Mouse (Mus musculus) C2C12 (cell line): ENCODE results near the gene Nle1. TPM values are rescaled to one million over a fixed set of nuclear protein-coding genes. Genes with fewer than 3 reads are reported as not detected.
A peak's percentile ranks its signal among the peaks of the same experiment; 100 is the strongest.

ENCODE experiments used
- H3K27me3 ChIP-seq: one replicate; pipeline ENCODE4 v1.6.1; 2011; ENCODE audit not compliant: control insufficient read depth, insufficient read depth, insufficient read length
- H3K36me3 ChIP-seq: one replicate; pipeline ENCODE4 v1.6.1; 2011; ENCODE audit not compliant: control insufficient read depth, insufficient read depth
- H3K4me3 ChIP-seq: one replicate; pipeline ENCODE4 v1.5.1; 2011; ENCODE audit warnings: mild to moderate bottlenecking, control low read depth; ENCODE audit not compliant: poor library complexity, insufficient read depth, severe bottlenecking
- H3K79me2 ChIP-seq: one replicate; pipeline ENCODE4 v1.6.1; 2011; ENCODE audit not compliant: control insufficient read depth, insufficient read depth
- H3K79me3 ChIP-seq: one replicate; pipeline ENCODE4 v1.6.1; 2011; ENCODE audit warnings: low read depth, control low read depth
- H3ac ChIP-seq: one replicate; pipeline ENCODE3; 2011; ENCODE audit warnings: low read depth; ENCODE audit not compliant: control insufficient read depth, insufficient read length
- CEBPB ChIP-seq: IDR thresholded peaks from one replicate; pipeline ENCODE4 v1.6.1; 2011; ENCODE audit warnings: low read depth, mild to moderate bottlenecking, control low read depth, moderate library complexity
- CTCF ChIP-seq: IDR thresholded peaks from one replicate; pipeline ENCODE4 v1.5.1; 2011; ENCODE audit not compliant: control insufficient read depth, insufficient read depth, insufficient read length
- FOSL1 ChIP-seq: IDR thresholded peaks from one replicate; pipeline ENCODE4 v1.8.0; 2011; ENCODE audit warnings: mild to moderate bottlenecking, low read length; ENCODE audit not compliant: poor library complexity, insufficient read depth, severe bottlenecking
- MAX ChIP-seq: IDR thresholded peaks from one replicate; pipeline ENCODE4 v1.6.1; 2011; ENCODE audit warnings: mild to moderate bottlenecking, control low read depth
- MYOD1 ChIP-seq: IDR thresholded peaks from one replicate; pipeline ENCODE4 v1.6.1; 2011; ENCODE audit warnings: low read depth; ENCODE audit not compliant: control insufficient read depth, insufficient read length
- MYOG ChIP-seq: IDR thresholded peaks from one replicate; pipeline ENCODE4 v1.6.1; 2011; ENCODE audit not compliant: control insufficient read depth, insufficient read length; ENCODE audit errors: extremely low read depth
- USF1 ChIP-seq: IDR thresholded peaks from one replicate; pipeline ENCODE4 v1.6.1; 2011; ENCODE audit warnings: low read depth, mild to moderate bottlenecking, control low read depth, moderate library complexity
- polyA plus RNA-seq: library from polyadenylated mRNA; unstranded; fragments of >200 nt; fragmentation: generic; extraction: Trizol; gene quantifications from one replicate; pipeline ENCODE4 v1.2.1, GENCODE M21; 2012; ENCODE audit warnings: missing spikeins

Gene Nle1
- polyA plus RNA-seq, 1 experiment, result 46.5 TPM

- no peak for TF ChIP-seq FOSL1
- TF ChIP-seq CEBPB, result no peak
- H3K79me3 ChIP-seq, result peaks cover 7% of the 10 kb centered on the region
Observed at GRCm38 (mm10) chr11:82910679-82911389, 2.6 kb upstream of the Nle1 start.

GRCm38 (mm10) chr11:82910250-82910649 lies 2.0 kb upstream of the Nle1 start, which contains the start of gene Unc45b:
Gene Unc45b (plus strand): TSS chr11:82910550.
- no peak within 1 kb of the TSS for H3K4me3 ChIP-seq

More at GRCm38 (mm10) chr11:82910679-82911389, 2.6 kb upstream of the Nle1 start:
- peaks cover 16% of the 10 kb centered on the region for H3K79me2 ChIP-seq
- peaks cover 4% of the 10 kb centered on the region for H3K27me3 ChIP-seq
- no peak overlapping the region for H3K4me3 ChIP-seq
- no peak overlapping the region for H3ac ChIP-seq
- peaks cover 8% of the 10 kb centered on the region for H3K36me3 ChIP-seq

DNA sequence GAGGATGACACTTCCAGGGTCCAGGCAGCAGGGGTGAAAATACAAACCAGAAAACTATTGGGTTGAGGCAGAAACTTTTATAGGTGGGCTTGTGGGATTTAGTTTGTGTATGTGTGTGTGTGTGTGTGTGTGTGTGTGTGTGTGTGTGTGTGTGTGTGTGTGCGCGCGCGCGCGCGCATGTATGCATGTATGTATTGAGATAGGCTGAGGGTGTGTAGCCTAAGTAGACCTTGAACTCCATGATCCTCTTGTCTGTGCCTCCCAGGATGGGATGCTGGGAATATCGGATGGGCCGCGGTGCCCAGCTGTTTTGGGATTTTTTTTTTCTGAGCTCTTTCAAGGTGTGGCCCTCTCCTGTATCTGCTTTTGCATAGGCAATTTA lies 388 bp upstream of the Nle1 start:
- peaks cover 26% of the 10 kb centered on the region for H3K36me3 ChIP-seq
- H3ac ChIP-seq, result no peak overlapping the region

More at GRCm38 (mm10) chr11:82910250-82910649, 2.0 kb upstream of the Nle1 start, which contains the start of gene Unc45b:
- peaks cover 16% of the 10 kb centered on the region for H3K79me2 ChIP-seq
- TF ChIP-seq MYOD1, result no peak
- peaks cover 14% of the 10 kb centered on the region for H3K36me3 ChIP-seq
- peaks cover 7% of the 10 kb centered on the region for H3K79me3 ChIP-seq
- no peak within 1 kb of the TSS for H3ac ChIP-seq
- peaks cover 4% of the 10 kb centered on the region for H3K27me3 ChIP-seq

DNA sequence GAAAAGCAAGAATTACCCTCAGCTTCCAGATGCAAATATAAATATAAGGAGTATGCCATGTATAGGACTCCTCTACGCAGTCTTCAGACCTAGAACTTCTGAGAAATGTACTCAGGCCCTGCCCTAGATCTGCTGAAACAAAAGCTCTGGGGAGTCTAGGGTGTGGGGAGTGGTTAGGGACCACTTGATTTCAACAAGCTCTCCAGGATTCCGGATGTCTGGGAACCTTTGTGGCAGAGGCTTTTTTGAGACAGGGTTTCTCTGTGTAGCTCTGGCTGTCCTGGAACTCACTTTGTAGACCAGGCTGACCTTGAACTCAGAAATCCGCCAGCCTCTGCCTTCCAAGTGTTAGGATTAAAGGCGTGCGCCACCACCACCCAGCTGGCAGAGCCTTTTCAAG lies 2.4 kb downstream of the Nle1 start:
- Histone ChIP-seq H3K27me3 (no peaks in the 10 kb centered on the region), H3ac (no peak overlapping the region), H3K4me3 (no peak overlapping the region), H3K36me3 (peaks cover 52% of the 10 kb centered on the region), H3K79me2 (peaks cover 16% of the 10 kb centered on the region), H3K79me3 (peaks cover 7% of the 10 kb centered on the region)
- no peak for TF ChIP-seq MYOD1
- TF ChIP-seq CTCF, result no peak
- TF ChIP-seq CEBPB, result no peak
- no peak for TF ChIP-seq MYOG
- TF ChIP-seq USF1, result no peak
- no peak for TF ChIP-seq MAX
- no peak for TF ChIP-seq FOSL1

More for the DNA sequence above, 388 bp upstream of the Nle1 start:
- Histone ChIP-seq H3K79me3 (peaks cover 7% of the 10 kb centered on the region), H3K4me3 (peak overlapping the region; percentile 86), H3K79me2 (peaks cover 16% of the 10 kb centered on the region), H3K27me3 (peaks cover 4% of the 10 kb centered on the region)
- TF ChIP-seq FOSL1, result no peak
- no peak for TF ChIP-seq MAX

DNA sequence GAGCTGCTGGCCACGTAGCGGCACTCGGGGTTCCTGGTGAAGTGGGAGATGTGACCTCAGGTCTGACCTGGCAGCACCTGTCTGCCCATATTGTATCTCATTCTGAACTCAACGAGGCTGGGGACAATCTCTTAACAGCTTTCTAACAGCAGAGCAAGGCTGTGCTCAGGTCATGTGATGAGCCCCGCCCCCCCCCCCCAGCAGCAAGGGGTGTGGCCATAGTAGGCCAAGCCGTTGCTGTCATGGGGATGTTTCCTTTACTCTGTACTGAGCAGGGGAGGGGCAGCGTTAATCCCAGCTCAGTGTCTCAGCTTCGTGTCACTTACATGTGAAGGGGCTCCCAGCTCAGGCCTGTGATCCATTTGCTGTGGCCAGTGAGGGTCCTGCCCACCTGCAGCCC lies 3.3 kb downstream of the Nle1 start:
- peaks cover 7% of the 10 kb centered on the region for H3K79me3 ChIP-seq
- peaks cover 60% of the 10 kb centered on the region for H3K36me3 ChIP-seq
- no peak overlapping the region for H3K4me3 ChIP-seq
- H3K79me2 ChIP-seq, result peaks cover 16% of the 10 kb centered on the region
- H3K27me3 ChIP-seq, result no peaks in the 10 kb centered on the region
- TF ChIP-seq USF1 (no peak), FOSL1 (no peak), CTCF (no peak), MAX (no peak), CEBPB (no peak), MYOD1 (no peak), MYOG (no peak)
- H3ac ChIP-seq, result no peak overlapping the region

GRCm38 (mm10) chr11:82901606-82902310 lies 6.5 kb downstream of the Nle1 start:
- Histone ChIP-seq H3ac (no peak overlapping the region), H3K36me3 (peaks cover 62% of the 10 kb centered on the region), H3K27me3 (no peaks in the 10 kb centered on the region)

More at GRCm38 (mm10) chr11:82901606-82902310, 6.5 kb downstream of the Nle1 start:
- no peak overlapping the region for H3K4me3 ChIP-seq
- no peak for TF ChIP-seq FOSL1
- TF ChIP-seq CEBPB, result no peak
- no peak for TF ChIP-seq MAX
- no peak for TF ChIP-seq CTCF
- TF ChIP-seq USF1, result no peak
- TF ChIP-seq MYOG, result no peak
- no peak for TF ChIP-seq MYOD1
- H3K79me2 ChIP-seq, result peaks cover 2% of the 10 kb centered on the region
- no peaks in the 10 kb centered on the region for H3K79me3 ChIP-seq
